Mouse (Mus musculus): ENCODE data around the gene Dner. TPM values are rescaled to one million over a fixed set of nuclear protein-coding genes. Genes with fewer than 3 reads are reported as not detected.

Gene Dner
- 0.31 and 1.1 TPM in 2 replicates for polyA plus RNA-seq (2014; fragmentation: Nextera tagmentation; extraction: Ambion mirVana)

GRCm38 (mm10) chr1:84695517-84696411 lies at the start of gene Dner:
TSS of gene Dner (minus strand) at chr1:84696221.
- Histone ChIP-seq H3K27ac (ENCODE audit: low read depth, low read length) (no peak within 1 kb of the TSS), H3K9ac (ENCODE audit: low read depth, low read length) (0 out of 2 replicates have a peak within 1 kb of the TSS, but pooled peaks have one; percentile 23), H3K27me3 (ENCODE audit: control insufficient read depth, insufficient read depth, low read length) (peaks cover 17% of the 10 kb centered on the region), H3K9me3 (ENCODE audit: control insufficient read depth, low read length) (no peaks in the 10 kb centered on the region), H3K4me1 (ENCODE audit: control insufficient read depth, insufficient read depth, low read length) (peaks cover 8% of the 10 kb centered on the region; the same call in 1 of the 2 replicates), H3K4me3 (ENCODE audit: low read length) (peak within 1 kb of the TSS; percentile 53), H3K4me2 (replicated peaks; ENCODE audit: low read depth, low read length) (peak within 1 kb of the TSS; percentile 94), H3K36me3 (ENCODE audit: control insufficient read depth, insufficient read depth, low read length) (no peaks in the 10 kb centered on the region)
- WGBS = under 1% methylated on average over 75 of the region's 75 CpGs
- peak; percentile 91 for ATAC-seq (ENCODE audit: low FRiP score, low TSS enrichment)

- Histone ChIP-seq H3K9me3 (ENCODE audit: control insufficient read depth, low read length) (no peaks in the 10 kb centered on the region), H3K4me1 (ENCODE audit: control insufficient read depth, insufficient read depth, low read length) (no peaks in the 10 kb centered on the region), H3K4me2 (replicated peaks; ENCODE audit: low read depth, low read length) (no peak overlapping the region), H3K27me3 (ENCODE audit: control insufficient read depth, insufficient read depth, low read length) (no peaks in the 10 kb centered on the region), H3K4me3 (ENCODE audit: low read length) (no peak overlapping the region), H3K9ac (ENCODE audit: low read depth, low read length) (no peak overlapping the region), H3K27ac (ENCODE audit: low read depth, low read length) (no peak overlapping the region), H3K36me3 (ENCODE audit: control insufficient read depth, insufficient read depth, low read length) (peaks cover 72% of the 10 kb centered on the region)
- no peak for ATAC-seq (ENCODE audit: low FRiP score, low TSS enrichment)
- 96% methylated on average over 3 of the region's 3 CpGs for WGBS
These were observed 46.1 kb upstream of the Dner start for GRCm38 (mm10) chr1:84742156-84742555.

GRCm38 (mm10) chr1:84740080-84740479 lies 44.1 kb upstream of the Dner start:
- Histone ChIP-seq H3K27ac (ENCODE audit: low read depth, low read length) (no peak overlapping the region), H3K27me3 (ENCODE audit: control insufficient read depth, insufficient read depth, low read length) (no peaks in the 10 kb centered on the region), H3K9ac (ENCODE audit: low read depth, low read length) (no peak overlapping the region), H3K4me3 (ENCODE audit: low read length) (no peak overlapping the region), H3K4me2 (replicated peaks; ENCODE audit: low read depth, low read length) (no peak overlapping the region), H3K9me3 (ENCODE audit: control insufficient read depth, low read length) (no peaks in the 10 kb centered on the region), H3K36me3 (ENCODE audit: control insufficient read depth, insufficient read depth, low read length) (peaks cover 72% of the 10 kb centered on the region), H3K4me1 (ENCODE audit: control insufficient read depth, insufficient read depth, low read length) (no peaks in the 10 kb centered on the region)
- ATAC-seq (ENCODE audit: low FRiP score, low TSS enrichment) = no peak
- WGBS = 87% methylated on average over 1 of the region's 1 CpGs

GRCm38 (mm10) chr1:84737097-84737496 lies 41.1 kb upstream of the Dner start:
- Histone ChIP-seq H3K27me3 (ENCODE audit: control insufficient read depth, insufficient read depth, low read length) (no peaks in the 10 kb centered on the region), H3K9ac (ENCODE audit: low read depth, low read length) (no peak overlapping the region), H3K4me1 (ENCODE audit: control insufficient read depth, insufficient read depth, low read length) (no peaks in the 10 kb centered on the region), H3K36me3 (ENCODE audit: control insufficient read depth, insufficient read depth, low read length) (peaks cover 67% of the 10 kb centered on the region), H3K27ac (ENCODE audit: low read depth, low read length) (no peak overlapping the region), H3K4me2 (replicated peaks; ENCODE audit: low read depth, low read length) (no peak overlapping the region), H3K4me3 (ENCODE audit: low read length) (no peak overlapping the region), H3K9me3 (ENCODE audit: control insufficient read depth, low read length) (no peaks in the 10 kb centered on the region)
- WGBS = 53% methylated on average over 1 of the region's 1 CpGs
- no peak for ATAC-seq (ENCODE audit: low FRiP score, low TSS enrichment)

- no peak overlapping the region for H3K27ac ChIP-seq (ENCODE audit: low read depth, low read length)
- H3K4me2 ChIP-seq (replicated peaks; ENCODE audit: low read depth, low read length) = no peak overlapping the region
- H3K27me3 ChIP-seq (ENCODE audit: control insufficient read depth, insufficient read depth, low read length) = no peaks in the 10 kb centered on the region
- no peaks in the 10 kb centered on the region for H3K4me1 ChIP-seq (ENCODE audit: control insufficient read depth, insufficient read depth, low read length)
- no peaks in the 10 kb centered on the region for H3K9me3 ChIP-seq (ENCODE audit: control insufficient read depth, low read length)
- no peak for ATAC-seq (ENCODE audit: low FRiP score, low TSS enrichment)
- no peak overlapping the region for H3K9ac ChIP-seq (ENCODE audit: low read depth, low read length)
- H3K36me3 ChIP-seq (ENCODE audit: control insufficient read depth, insufficient read depth, low read length) = peaks cover 58% of the 10 kb centered on the region
- H3K4me3 ChIP-seq (ENCODE audit: low read length) = no peak overlapping the region
- WGBS = 65% methylated on average over 3 of the region's 3 CpGs
These were observed 37.8 kb upstream of the Dner start for GRCm38 (mm10) chr1:84733799-84734198.

GRCm38 (mm10) chr1:84731763-84732162 lies 35.7 kb upstream of the Dner start:
- Histone ChIP-seq H3K27ac (ENCODE audit: low read depth, low read length) (no peak overlapping the region), H3K9me3 (ENCODE audit: control insufficient read depth, low read length) (no peaks in the 10 kb centered on the region), H3K4me3 (ENCODE audit: low read length) (no peak overlapping the region), H3K27me3 (ENCODE audit: control insufficient read depth, insufficient read depth, low read length) (no peaks in the 10 kb centered on the region), H3K4me1 (ENCODE audit: control insufficient read depth, insufficient read depth, low read length) (no peaks in the 10 kb centered on the region), H3K9ac (ENCODE audit: low read depth, low read length) (no peak overlapping the region), H3K36me3 (ENCODE audit: control insufficient read depth, insufficient read depth, low read length) (peaks cover 56% of the 10 kb centered on the region), H3K4me2 (replicated peaks; ENCODE audit: low read depth, low read length) (no peak overlapping the region)
- ATAC-seq (ENCODE audit: low FRiP score, low TSS enrichment) = no peak
- 96% methylated on average over 1 of the region's 1 CpGs for WGBS

- H3K4me3 ChIP-seq (ENCODE audit: low read length) = no peak overlapping the region
- no peak for ATAC-seq (ENCODE audit: low FRiP score, low TSS enrichment)
- no peak overlapping the region for H3K9ac ChIP-seq (ENCODE audit: low read depth, low read length)
- peaks cover 48% of the 10 kb centered on the region for H3K36me3 ChIP-seq (ENCODE audit: control insufficient read depth, insufficient read depth, low read length)
- no peak overlapping the region for H3K4me2 ChIP-seq (replicated peaks; ENCODE audit: low read depth, low read length)
- H3K27me3 ChIP-seq (ENCODE audit: control insufficient read depth, insufficient read depth, low read length) = no peaks in the 10 kb centered on the region
- H3K4me1 ChIP-seq (ENCODE audit: control insufficient read depth, insufficient read depth, low read length) = no peaks in the 10 kb centered on the region
- no peaks in the 10 kb centered on the region for H3K9me3 ChIP-seq (ENCODE audit: control insufficient read depth, low read length)
- H3K27ac ChIP-seq (ENCODE audit: low read depth, low read length) = no peak overlapping the region
These were observed 26.8 kb upstream of the Dner start for GRCm38 (mm10) chr1:84722841-84723240.

- Histone ChIP-seq H3K27me3 (ENCODE audit: control insufficient read depth, insufficient read depth, low read length) (no peaks in the 10 kb centered on the region), H3K36me3 (ENCODE audit: control insufficient read depth, insufficient read depth, low read length) (peaks cover 43% of the 10 kb centered on the region), H3K9ac (ENCODE audit: low read depth, low read length) (no peak overlapping the region), H3K27ac (ENCODE audit: low read depth, low read length) (no peak overlapping the region), H3K4me1 (ENCODE audit: control insufficient read depth, insufficient read depth, low read length) (no peaks in the 10 kb centered on the region), H3K4me2 (replicated peaks; ENCODE audit: low read depth, low read length) (no peak overlapping the region), H3K9me3 (ENCODE audit: control insufficient read depth, low read length) (no peaks in the 10 kb centered on the region), H3K4me3 (ENCODE audit: low read length) (no peak overlapping the region)
- WGBS = 93% methylated on average over 3 of the region's 3 CpGs
- no peak for ATAC-seq (ENCODE audit: low FRiP score, low TSS enrichment)
These were observed 26.4 kb upstream of the Dner start for GRCm38 (mm10) chr1:84722371-84722770.

- H3K27ac ChIP-seq (ENCODE audit: low read depth, low read length) = no peak overlapping the region
- H3K4me1 ChIP-seq (ENCODE audit: control insufficient read depth, insufficient read depth, low read length) = no peaks in the 10 kb centered on the region
- H3K36me3 ChIP-seq (ENCODE audit: control insufficient read depth, insufficient read depth, low read length) = peaks cover 42% of the 10 kb centered on the region
- H3K27me3 ChIP-seq (ENCODE audit: control insufficient read depth, insufficient read depth, low read length) = no peaks in the 10 kb centered on the region
- no peak overlapping the region for H3K4me3 ChIP-seq (ENCODE audit: low read length)
- no peak overlapping the region for H3K4me2 ChIP-seq (replicated peaks; ENCODE audit: low read depth, low read length)
- no peak for ATAC-seq (ENCODE audit: low FRiP score, low TSS enrichment)
- no peaks in the 10 kb centered on the region for H3K9me3 ChIP-seq (ENCODE audit: control insufficient read depth, low read length)
- WGBS = 87% methylated on average over 3 of the region's 3 CpGs
- no peak overlapping the region for H3K9ac ChIP-seq (ENCODE audit: low read depth, low read length)
These were observed 25.9 kb upstream of the Dner start for GRCm38 (mm10) chr1:84721942-84722341.
